In genomic region chr12:21373100-21373819, GRCm38 (mm10) we compare ENCODE assay signal across 8 mouse cellular contexts. TPM values are rescaled to one million over a fixed set of nuclear protein-coding genes. Genes with fewer than 3 reads are reported as not detected.
DNase-seq lines count a peak whose midpoint lies in the region; ATAC-seq lines count a peak whose summit lies in the region.

Adam17 (minus strand) TSS chr12:21373632.

- no peaks in the 10 kb centered on the region for H3K36me3 ChIP-seq in heart, embryonic 13.5 days
- peaks cover 2% of the 10 kb centered on the region; the same call in 1 of the 2 replicates for H3K36me3 ChIP-seq in liver, embryonic 12.5 days
- H3K36me3 ChIP-seq in stomach, embryonic 15.5 days: no peaks in the 10 kb centered on the region

- peak within 1 kb of the TSS; percentile 91 for H3K4me3 ChIP-seq in brown adipose tissue, adult 24 weeks (ENCODE audit: insufficient read depth, low read depth, low read length)
- H3K4me3 ChIP-seq in heart, embryonic 13.5 days: peak within 1 kb of the TSS; percentile 86
- peak within 1 kb of the TSS; percentile 76 for H3K4me3 ChIP-seq in liver, embryonic 12.5 days
- H3K4me3 ChIP-seq in stomach, embryonic 15.5 days (replicated peaks): peak within 1 kb of the TSS; percentile 69

- no peaks in the 10 kb centered on the region for H3K9me3 ChIP-seq in heart, embryonic 13.5 days
- no peaks in the 10 kb centered on the region for H3K9me3 ChIP-seq in liver, embryonic 12.5 days (replicated peaks)
- no peaks in the 10 kb centered on the region for H3K9me3 ChIP-seq in stomach, embryonic 15.5 days

- H3K9ac ChIP-seq in heart, embryonic 13.5 days: peak within 1 kb of the TSS; percentile 95
- peak within 1 kb of the TSS; percentile 86 for H3K9ac ChIP-seq in liver, embryonic 12.5 days
- H3K9ac ChIP-seq in stomach, embryonic 15.5 days: peak within 1 kb of the TSS; percentile 83

- H3K27me3 ChIP-seq in heart, embryonic 13.5 days (replicated peaks): no peaks in the 10 kb centered on the region
- H3K27me3 ChIP-seq in liver, embryonic 12.5 days (replicated peaks): no peaks in the 10 kb centered on the region
- no peaks in the 10 kb centered on the region for H3K27me3 ChIP-seq in stomach, embryonic 15.5 days (replicated peaks)

- H3K4me1 ChIP-seq in brown adipose tissue, adult 24 weeks (ENCODE audit: control insufficient read depth, insufficient read depth, insufficient read length, low read length): no peaks in the 10 kb centered on the region; the same call in 1 of the 2 replicates
- peaks cover 21% of the 10 kb centered on the region for H3K4me1 ChIP-seq in heart, embryonic 13.5 days
- peaks cover 52% of the 10 kb centered on the region for H3K4me1 ChIP-seq in liver, embryonic 12.5 days
- H3K4me1 ChIP-seq in stomach, embryonic 15.5 days: no peaks in the 10 kb centered on the region

- WGBS in heart, embryonic 13.5 days: 1% methylated on average over 55 of the region's 55 CpGs
- under 1% methylated on average over 55 of the region's 55 CpGs for WGBS in liver, embryonic 12.5 days (ENCODE audit: insufficient replicate concordance)
- under 1% methylated on average over 55 of the region's 55 CpGs for WGBS in stomach, embryonic 15.5 days

- peak within 1 kb of the TSS; percentile 90 for H3K4me2 ChIP-seq in heart, embryonic 13.5 days
- peak within 1 kb of the TSS; percentile 87 for H3K4me2 ChIP-seq in liver, embryonic 12.5 days
- H3K4me2 ChIP-seq in stomach, embryonic 15.5 days: peak within 1 kb of the TSS; percentile 67

- DNase-seq in CD4-positive, CD25-positive, alpha-beta regulatory T cell, adult 2 months (ENCODE audit: low read depth, low spot score): peak; percentile 97
- peak; percentile 43 for DNase-seq in fat pad, adult 2 months (ENCODE audit: extremely low read depth, low read depth, low spot score)
- peak; percentile 97 for DNase-seq in kidney, postnatal 10 days
- peak; percentile 93 to 95 for DNase-seq in natural killer cell, adult 2 months (ENCODE audit: low spot score in 2 of 2)

- ATAC-seq in heart, embryonic 13.5 days (ENCODE audit: extremely low read depth, insufficient number of reproducible peaks, low FRiP score, low TSS enrichment): peak; percentile 94
- peak; percentile 97 for ATAC-seq in liver, embryonic 12.5 days
- peak; percentile 98 for ATAC-seq in stomach, embryonic 15.5 days (ENCODE audit: insufficient read depth, low FRiP score, low read depth)

- peak within 1 kb of the TSS; percentile 99 for H3K27ac ChIP-seq in brown adipose tissue, adult 24 weeks (replicated peaks; ENCODE audit: low read depth, low read length)
- peak within 1 kb of the TSS; percentile 96 for H3K27ac ChIP-seq in heart, embryonic 13.5 days (replicated peaks)
- H3K27ac ChIP-seq in liver, embryonic 12.5 days: peak within 1 kb of the TSS; percentile 94
- H3K27ac ChIP-seq in stomach, embryonic 15.5 days: peak within 1 kb of the TSS; percentile 97

RNA-seq across cellular contexts. Expression of gene Adam17, which starts in this region (rescaled TPM):
- 14.9 and 15.6 TPM in 2 replicates for polyA plus RNA-seq in brown adipose tissue, adult 24 weeks (2012; ENCODE audit: insufficient read depth, insufficient read length, missing spikeins)
- polyA plus RNA-seq in heart, embryonic 13.5 days (2015; fragmentation: Nextera tagmentation; extraction: Ambion mirVana): 24.2 and 25.2 TPM in 2 replicates
- polyA plus RNA-seq in liver, embryonic 12.5 days (2016; fragmentation: Nextera tagmentation; extraction: Ambion mirVana): 24.9 and 28.0 TPM in 2 replicates
- polyA plus RNA-seq in stomach, embryonic 15.5 days (2015; fragmentation: Nextera tagmentation; extraction: Ambion mirVana): 36.0 and 37.2 TPM in 2 replicates

Comparison
In these comparisons a context has a peak if more than half of its experiments do, and no peak if none do; other contexts are left out.
1. Peak in every context shown above with its lines: DNase-seq, ATAC-seq, H3K4me3 ChIP-seq and H3K27ac ChIP-seq.
2. DNase-seq: peak in every context shown above with its lines; median percentile 97 in CD4-positive, CD25-positive, alpha-beta regulatory T cell, adult 2 months; 97 in kidney, postnatal 10 days; 94 in natural killer cell, adult 2 months; 43 in fat pad, adult 2 months.